In the genomic region with DNA sequence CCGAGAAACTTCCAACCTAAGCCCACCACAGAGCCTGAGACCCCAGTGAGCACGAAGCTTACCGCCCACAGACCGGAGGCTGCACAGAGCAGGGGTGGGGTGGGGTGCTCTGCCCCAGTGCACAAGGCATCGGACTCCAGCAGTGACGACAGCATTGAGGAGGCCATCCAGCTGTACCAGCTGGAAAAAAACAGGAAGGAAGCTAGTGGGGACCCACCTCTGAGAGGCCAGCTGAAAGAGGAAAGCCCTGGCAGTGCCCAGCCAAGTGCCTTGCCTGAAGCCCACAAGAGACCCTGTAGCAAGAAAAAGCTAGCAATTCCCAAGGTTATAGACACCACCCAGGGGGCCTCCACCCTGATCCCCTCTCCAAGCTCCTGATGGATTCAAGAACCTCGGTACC, we compare ENCODE assay signal across 20 mouse cellular contexts.
A peak's percentile ranks its signal among the peaks of the same experiment; 100 is the strongest.
DNase-seq lines count a peak whose midpoint lies in the region; ATAC-seq and TF ChIP-seq lines count a peak whose summit lies in the region.
"Had no signal": no experiment of that assay in that cellular context is flagged by ENCODE, and none has a peak within 500 bp of the region (broad histone marks: within the 10 kb centered on the region; RNA-seq: fewer than 3 reads in every experiment).

No protein-coding gene starts in this region.

- no peaks in the 10 kb centered on the region for H3K36me3 ChIP-seq in kidney, postnatal 0 days (ENCODE audit: insufficient read depth, low read length)
- H3K36me3 ChIP-seq: embryonic facial prominence, embryonic 13.5 days; forebrain, embryonic 12.5 days; hindbrain, embryonic 12.5 days had no signal

- no peak for ATAC-seq in kidney, postnatal 0 days (replicated peaks; ENCODE audit: low FRiP score, low read depth)
- ATAC-seq in common myeloid progenitor, adult 5-6 weeks (replicated peaks; ENCODE audit: low read depth, poor library complexity, severe bottlenecking) = peak; percentile 88
- ATAC-seq in hematopoietic stem cell, adult 5-6 weeks (replicated peaks in 1 of 2; ENCODE audit: insufficient read depth in 1 of 2, low FRiP score in 2 of 2, low TSS enrichment in 1 of 2, low read depth in 1 of 2, poor library complexity in 2 of 2, severe bottlenecking in 2 of 2) = peak; percentile 61 to 64
- ATAC-seq: forebrain, embryonic 16.5 days; hindbrain, embryonic 16.5 days had no signal

- peak; percentile 11 for DNase-seq in kidney, postnatal 0 days (ENCODE audit: low spot score)
- DNase-seq in kidney, adult 8-10 months = no peak
- peak; percentile 21 for DNase-seq in skeletal muscle tissue, adult 2 months (ENCODE audit: low read depth, low spot score)
- DNase-seq in adrenal gland, postnatal 4 days (ENCODE audit: low spot score in 2 of 2) = no peak
- no peak for DNase-seq in layer of hippocampus, postnatal 36 days
- DNase-seq: adrenal gland, adult 8-10 months; cerebellum, adult 11-12 months; cerebellum, adult 9-10 months; cerebellum, postnatal 25 days; gastrocnemius, postnatal 25 days; heart, adult 18-20 months; heart, postnatal 36 days had no signal

- no peak overlapping the region for H3K4me3 ChIP-seq in kidney, postnatal 0 days (replicated peaks; ENCODE audit: low read depth, low read length)
- H3K4me3 ChIP-seq: embryonic facial prominence, embryonic 13.5 days; forebrain, embryonic 12.5 days; hindbrain, embryonic 12.5 days had no signal

- H3K9ac ChIP-seq in kidney, postnatal 0 days (ENCODE audit: low read depth, low read length) = no peak overlapping the region
- H3K9ac ChIP-seq: embryonic facial prominence, embryonic 13.5 days; forebrain, embryonic 12.5 days; hindbrain, embryonic 12.5 days had no signal

- no peaks in the 10 kb centered on the region for H3K27me3 ChIP-seq in kidney, postnatal 0 days (ENCODE audit: insufficient read depth, low read length)
- H3K27me3 ChIP-seq: embryonic facial prominence, embryonic 13.5 days; forebrain, embryonic 12.5 days; hindbrain, embryonic 12.5 days had no signal

- H3K4me2 ChIP-seq in kidney, postnatal 0 days (ENCODE audit: low read length) = no peak overlapping the region
- H3K4me2 ChIP-seq: embryonic facial prominence, embryonic 13.5 days; forebrain, embryonic 12.5 days; heart, embryonic 11.5 days; hindbrain, embryonic 12.5 days had no signal

- TF ChIP-seq CTCF in kidney, postnatal 0 days (IDR thresholded peaks at IDR 0.05; ENCODE audit: low read depth) = no peak

- no peak overlapping the region for H3K27ac ChIP-seq in kidney, postnatal 0 days
- H3K27ac ChIP-seq: embryonic facial prominence, embryonic 13.5 days; forebrain, embryonic 12.5 days; hindbrain, embryonic 12.5 days had no signal

- H3K4me1 ChIP-seq in kidney, postnatal 0 days (replicated peaks; ENCODE audit: insufficient read depth, low read length) = 0 out of 2 replicates have a peak, but pooled peaks cover 2% of the 10 kb centered on the region
- H3K4me1 ChIP-seq: embryonic facial prominence, embryonic 13.5 days; forebrain, embryonic 12.5 days; hindbrain, embryonic 12.5 days had no signal

- 45% methylated on average over 7 of the region's 7 CpGs for WGBS in kidney, postnatal 0 days

- H3K9me3 ChIP-seq in kidney, postnatal 0 days (replicated peaks; ENCODE audit: low read length) = no peaks in the 10 kb centered on the region
- H3K9me3 ChIP-seq: embryonic facial prominence, embryonic 13.5 days; forebrain, embryonic 12.5 days; hindbrain, embryonic 12.5 days had no signal

Comparison
In these comparisons a context has a peak if more than half of its experiments do, and no peak if none do; other contexts are left out.
1. DNase-seq: peak in kidney, postnatal 0 days (single experiment) and skeletal muscle tissue, adult 2 months (single experiment); none in kidney, adult 8-10 months (0 of 2), adrenal gland, postnatal 4 days (0 of 2) and layer of hippocampus, postnatal 36 days (0 of 2).